Mouse (Mus musculus) testis, adult 2 months (tissue): ENCODE measurements around the gene AW822073. TPM values are rescaled to one million over a fixed set of nuclear protein-coding genes. Genes with fewer than 3 reads are reported as not detected.
"Not testable (repeated sequence)": the region's sequence is repeated elsewhere in the genome, so short reads cannot be mapped to it uniquely, and the experiment has no call there.

Source experiments
- H3K27ac ChIP-seq: fragments of 200-500 bp; 2 replicates; pipeline ENCODE4 v1.5.1; 2012; ENCODE audit warnings: low read depth, low read length; ENCODE audit not compliant: control insufficient read depth, insufficient read depth
- H3K27me3 ChIP-seq: fragments of 200-500 bp; 2 replicates; pipeline ENCODE4 v1.6.1; 2012; ENCODE audit warnings: mild to moderate bottlenecking, low read length, moderate library complexity; ENCODE audit not compliant: control insufficient read depth, insufficient read depth
- H3K36me3 ChIP-seq: fragments of 200-500 bp; 2 replicates; pipeline ENCODE4 v1.6.1; 2012; ENCODE audit warnings: mild to moderate bottlenecking, low read length; ENCODE audit not compliant: control insufficient read depth, insufficient read depth
- H3K4me1 ChIP-seq: fragments of 200-500 bp; 2 replicates; pipeline ENCODE4 v1.6.1; 2012; ENCODE audit warnings: low read length; ENCODE audit not compliant: control insufficient read depth, insufficient read depth
- H3K4me3 ChIP-seq: fragments of 200-500 bp; 2 replicates; pipeline ENCODE4 v1.5.1; 2012; ENCODE audit warnings: low read depth, mild to moderate bottlenecking, low read length, moderate library complexity, mixed read lengths; ENCODE audit not compliant: control insufficient read depth
- CTCF ChIP-seq: fragments of 200-500 bp; IDR thresholded peaks from 2 replicates; pipeline ENCODE4 v1.5.1; 2012; ENCODE audit warnings: low read depth, mild to moderate bottlenecking, inconsistent platforms, low read length, moderate library complexity; ENCODE audit not compliant: control insufficient read depth, insufficient read depth, insufficient replicate concordance
- POLR2A ChIP-seq: fragments of 200-500 bp; IDR thresholded peaks from 2 replicates; pipeline ENCODE4 v1.6.1; 2012; ENCODE audit warnings: low read depth, mild to moderate bottlenecking, inconsistent platforms, low read length, moderate library complexity; ENCODE audit not compliant: control insufficient read depth
- polyA plus RNA-seq: library from polyadenylated mRNA; depleted of rRNA; stranded (reverse); fragments of >200 nt; gene quantifications from 2 replicates; pipeline ENCODE4 v1.2.3, GENCODE M21; 2012

The AW822073 gene
- polyA plus RNA-seq, 1 experiment = 3.1 TPM

- no peaks in the 10 kb centered on the region for H3K27me3 ChIP-seq
- H3K36me3 ChIP-seq = no peaks in the 10 kb centered on the region
- H3K4me1 ChIP-seq = peaks cover 3% of the 10 kb centered on the region; the same call in 1 of the 2 replicates
- TF ChIP-seq CTCF (no peak), POLR2A (0 out of 2 replicates have a peak, but pooled peaks have one; percentile 15)
- no peak within 1 kb of the TSS for H3K27ac ChIP-seq
- no peak within 1 kb of the TSS for H3K4me3 ChIP-seq
Measured at GRCm38 (mm10) chr10:58236613-58237012, 11.9 kb upstream of the AW822073 start, which contains the start of gene Gm4981. TSS of gene Gm4981 (minus strand) at chr10:58236701.

DNA sequence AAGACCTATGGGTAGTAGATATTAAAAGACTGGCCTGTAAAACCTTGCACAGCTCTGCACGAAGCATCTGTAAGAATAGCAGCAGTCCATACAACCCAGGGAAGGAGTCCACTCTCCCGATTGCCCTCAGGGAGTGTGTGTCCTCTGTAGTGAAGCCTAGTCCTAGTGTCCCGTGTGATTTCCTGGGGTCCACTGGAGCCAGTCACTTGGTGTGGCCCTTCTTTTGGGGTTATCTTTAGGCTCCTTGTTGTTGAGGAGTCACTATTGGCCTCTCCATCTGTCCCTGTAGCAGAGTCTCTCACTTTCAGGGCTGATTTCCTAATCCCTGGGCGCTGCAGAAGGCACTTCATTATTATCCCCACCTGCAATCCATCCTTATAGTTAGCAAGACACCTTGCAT, 10.3 kb upstream of the AW822073 start:
- not testable (repeated sequence) for H3K27ac ChIP-seq, H3K36me3 ChIP-seq, H3K27me3 ChIP-seq, H3K4me3 ChIP-seq, H3K4me1 ChIP-seq

GRCm38 (mm10) chr10:58233740-58234121, 9.0 kb upstream of the AW822073 start:
- H3K4me1 ChIP-seq, H3K27ac ChIP-seq, H3K27me3 ChIP-seq, H3K4me3 ChIP-seq, H3K36me3 ChIP-seq: not testable (repeated sequence)

DNA sequence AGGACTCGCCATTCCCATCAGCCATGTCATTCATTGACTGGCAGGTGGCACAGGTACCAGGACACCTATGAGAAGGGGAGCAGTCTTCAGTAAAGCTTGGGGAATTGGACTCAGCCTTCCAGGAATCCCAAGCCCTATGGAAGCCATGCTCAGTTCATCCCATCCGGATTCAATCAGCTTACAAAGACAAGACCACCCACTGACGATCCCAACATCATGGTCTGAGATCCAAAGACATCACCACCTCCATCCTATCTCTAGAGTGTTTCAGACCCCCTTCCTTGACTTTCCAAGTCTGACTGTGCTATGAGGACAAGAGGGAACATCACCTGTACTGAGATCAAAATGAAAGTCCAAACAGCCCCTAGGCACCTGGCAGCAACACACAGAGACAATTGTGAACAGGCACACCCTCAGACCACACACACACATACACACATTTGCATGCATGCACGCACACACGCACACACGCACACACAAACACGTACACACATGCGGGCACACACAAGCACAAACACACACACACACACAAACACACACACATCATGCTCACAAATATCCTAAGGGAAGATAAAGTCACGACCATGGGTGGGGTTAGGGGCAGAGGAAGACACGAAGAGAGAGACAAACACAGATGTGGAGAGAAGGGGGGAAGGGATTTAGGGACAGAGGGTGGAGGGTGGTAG, 8.5 kb upstream of the AW822073 start:
- H3K36me3 ChIP-seq, H3K4me1 ChIP-seq, H3K27ac ChIP-seq, H3K27me3 ChIP-seq, H3K4me3 ChIP-seq: not testable (repeated sequence)

GRCm38 (mm10) chr10:58232641-58232969, 7.9 kb upstream of the AW822073 start, which contains the start of gene Duxf3:
TSS of gene Duxf3 (minus strand) at chr10:58232675.
- H3K4me3 ChIP-seq = peak within 1 kb of the TSS; percentile 0; the same call in 1 of the 2 replicates
- not testable (repeated sequence) for H3K27me3 ChIP-seq, H3K27ac ChIP-seq, H3K36me3 ChIP-seq, H3K4me1 ChIP-seq

DNA sequence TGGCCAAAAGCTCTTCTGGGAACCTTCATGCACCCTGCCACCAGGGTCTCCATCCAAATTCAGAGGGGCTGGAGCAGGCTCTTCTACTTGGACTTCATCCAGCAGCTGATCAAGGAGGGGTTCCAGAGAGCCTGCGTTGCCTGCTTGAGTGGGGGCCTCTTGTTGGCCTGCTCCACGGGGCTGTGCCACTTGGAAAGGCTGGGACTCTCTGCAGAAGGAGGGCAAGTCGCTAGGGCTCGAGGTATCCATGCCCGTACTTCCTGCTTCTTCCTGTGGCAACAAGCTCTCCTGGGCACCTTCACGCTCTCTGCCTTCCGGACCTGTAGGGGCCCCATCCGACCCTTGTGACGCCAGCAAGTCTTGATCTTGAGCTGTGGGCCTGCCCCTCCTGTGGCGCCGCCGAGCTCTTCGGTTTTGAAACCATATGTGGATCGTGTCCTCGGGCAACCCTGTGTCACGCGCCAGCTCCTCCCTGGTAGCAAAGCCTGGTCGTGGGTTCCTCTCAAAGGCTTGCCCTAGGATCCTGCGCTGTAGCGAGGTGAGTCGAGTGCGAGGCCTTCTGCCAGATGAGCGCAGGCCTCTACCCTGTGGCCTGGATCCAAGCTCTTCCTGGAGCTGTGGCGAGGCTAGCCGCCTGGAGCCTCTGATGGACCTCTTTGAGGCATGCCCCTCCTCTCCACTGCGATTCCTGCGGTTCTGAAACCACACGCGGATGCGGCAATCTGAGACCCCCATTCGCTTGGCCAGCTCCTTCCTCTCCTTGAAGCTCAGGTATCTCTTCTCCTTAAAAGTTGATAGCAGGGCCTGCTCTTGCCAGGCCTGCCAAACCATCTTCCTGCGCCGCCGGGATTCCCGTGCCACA, 7.3 kb upstream of the AW822073 start:
- peak overlapping the region; percentile 0; the same call in 1 of the 2 replicates for H3K4me3 ChIP-seq
- H3K27ac ChIP-seq, H3K27me3 ChIP-seq, H3K4me1 ChIP-seq, H3K36me3 ChIP-seq: not testable (repeated sequence)

DNA sequence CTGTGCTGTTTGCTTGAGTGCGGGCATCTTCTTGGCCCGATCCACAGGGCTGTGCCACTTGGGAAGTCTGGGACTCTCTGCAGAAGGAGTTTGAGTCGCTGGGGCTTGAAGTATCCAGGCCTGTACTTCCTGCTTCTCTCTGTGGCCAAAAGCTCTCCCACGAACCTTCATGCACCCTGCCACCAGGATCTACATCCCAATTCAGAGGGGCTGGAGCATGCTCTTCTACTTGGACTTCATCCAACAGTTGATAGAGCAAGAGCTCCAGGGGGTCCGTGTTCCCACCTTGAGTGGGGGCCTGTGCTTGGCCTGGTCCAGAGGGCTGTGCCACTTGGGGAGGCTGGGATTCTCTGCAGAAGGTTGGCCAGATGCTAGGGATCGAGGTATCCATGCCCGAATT, 6.4 kb upstream of the AW822073 start:
- H3K4me3 ChIP-seq, H3K27ac ChIP-seq, H3K36me3 ChIP-seq, H3K4me1 ChIP-seq, H3K27me3 ChIP-seq: not testable (repeated sequence)

- H3K36me3 ChIP-seq, H3K4me3 ChIP-seq, H3K4me1 ChIP-seq, H3K27me3 ChIP-seq, H3K27ac ChIP-seq: not testable (repeated sequence)
Measured at GRCm38 (mm10) chr10:58230021-58230420, 5.3 kb upstream of the AW822073 start.

DNA sequence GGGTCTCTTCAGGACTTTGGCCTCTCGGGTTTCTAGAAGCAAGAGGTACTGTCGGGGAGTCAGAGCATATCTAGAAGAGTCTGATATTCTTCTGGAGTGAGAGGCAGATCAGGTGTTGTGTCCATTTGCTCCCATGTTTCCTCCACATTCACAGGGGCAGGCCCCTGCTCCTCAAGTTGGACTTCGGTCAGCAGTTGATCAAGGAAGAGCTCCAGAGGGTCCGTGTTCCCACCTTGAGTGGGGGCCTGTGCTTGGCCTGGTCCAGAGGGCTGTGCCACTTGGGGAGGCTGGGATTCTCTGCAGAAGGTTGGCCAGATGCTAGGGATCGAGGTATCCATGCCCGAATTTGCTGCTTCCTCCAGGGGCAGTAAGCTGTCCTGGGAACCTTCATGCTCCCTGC, 3.1 kb upstream of the AW822073 start:
- not testable (repeated sequence) for H3K36me3 ChIP-seq, H3K4me1 ChIP-seq, H3K27me3 ChIP-seq

DNA sequence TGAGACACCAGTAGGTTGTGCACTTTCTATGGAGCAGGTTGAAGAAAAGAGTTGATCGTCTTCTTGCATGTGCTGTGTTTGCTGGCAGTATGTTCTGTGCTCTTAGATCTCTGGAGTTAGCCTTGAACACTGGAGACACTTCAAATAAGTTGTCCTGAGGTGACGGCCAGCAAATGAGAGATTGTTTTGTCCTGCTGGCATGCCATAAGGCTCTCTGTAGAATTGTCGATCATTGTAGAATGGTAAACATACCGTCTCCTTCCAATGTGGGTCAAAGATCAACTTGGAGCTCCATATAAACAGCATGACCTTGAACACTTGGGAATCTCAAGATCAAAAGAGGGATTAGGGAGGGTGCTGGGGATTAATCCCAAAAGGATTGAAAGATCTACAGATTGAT, 1.6 kb upstream of the AW822073 start:
- not testable (repeated sequence) for H3K27ac ChIP-seq, H3K4me3 ChIP-seq, H3K4me1 ChIP-seq, H3K36me3 ChIP-seq, H3K27me3 ChIP-seq

More for the DNA sequence above, 3.1 kb upstream of the AW822073 start:
- not testable (repeated sequence) for H3K27ac ChIP-seq, H3K4me3 ChIP-seq

DNA sequence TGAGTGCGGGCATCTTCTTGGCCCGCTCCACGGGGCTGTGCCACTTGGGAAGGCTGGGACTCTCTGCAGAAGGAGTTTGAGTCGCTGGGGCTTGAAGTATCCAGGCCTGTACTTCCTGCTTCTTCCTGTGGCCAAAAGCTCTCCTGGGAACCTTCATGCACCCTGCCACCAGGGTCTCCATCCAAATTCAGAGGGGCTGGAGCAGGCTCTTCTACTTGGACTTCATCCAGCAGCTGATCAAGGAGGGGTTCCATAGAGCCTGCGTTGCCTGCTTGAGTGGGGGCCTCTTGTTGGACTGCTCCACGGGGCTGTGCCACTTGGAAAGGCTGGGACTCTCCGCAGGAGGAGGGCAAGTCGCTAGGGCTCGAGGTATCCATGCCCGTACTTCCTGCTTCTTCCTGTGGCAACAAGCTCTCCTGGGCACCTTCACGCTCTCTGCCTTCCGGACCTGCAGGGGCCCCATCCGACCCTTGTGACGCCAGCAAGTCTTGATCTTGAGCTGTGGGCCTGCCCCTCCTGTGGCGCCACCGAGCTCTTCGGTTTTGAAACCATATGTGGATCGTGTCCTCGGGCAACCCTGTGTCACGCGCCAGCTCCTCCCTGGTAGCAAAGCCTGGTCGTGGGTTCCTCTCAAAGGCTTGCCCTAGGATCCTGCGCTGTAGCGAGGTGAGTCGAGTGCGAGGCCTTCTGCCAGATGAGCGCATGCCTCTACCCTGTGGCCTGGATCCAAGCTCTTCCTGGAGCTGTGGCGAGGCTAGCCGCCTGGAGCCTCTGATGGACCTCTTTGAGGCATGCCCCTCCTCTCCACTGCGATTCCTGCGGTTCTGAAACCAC, 541 bp downstream of the AW822073 start:
- not testable (repeated sequence) for H3K36me3 ChIP-seq, H3K27ac ChIP-seq, H3K4me3 ChIP-seq, H3K27me3 ChIP-seq, H3K4me1 ChIP-seq
